Mouse (Mus musculus) kidney, adult 9 months (tissue): ENCODE data around the gene Arl6.

Experiments used
- DNase-seq: peaks from one replicate; pipeline ENCODE4 v3.0.0; 2022

Arl6 gene

GRCm38 (mm10) chr16:59639102-59639691, at the start of gene Arl6:
TSS of gene Arl6 (minus strand) at chr16:59639391.
- DNase-seq, result peak; percentile 95

GRCm38 (mm10) chr16:59685135-59685534, 45.9 kb upstream of the Arl6 start:
- DNase-seq, result no peak

GRCm38 (mm10) chr16:59683434-59683833, 44.2 kb upstream of the Arl6 start:
- DNase-seq, result peak; percentile 55

- DNase-seq, result no peak
These were observed 43.2 kb upstream of the Arl6 start for GRCm38 (mm10) chr16:59682216-59682891.

GRCm38 (mm10) chr16:59666938-59667337, 27.7 kb upstream of the Arl6 start:
- no peak for DNase-seq

- DNase-seq, result no peak
These were observed 4.6 kb upstream of the Arl6 start for GRCm38 (mm10) chr16:59643766-59644165.

GRCm38 (mm10) chr16:59639985-59640384, 794 bp upstream of the Arl6 start:
- DNase-seq, result peak; percentile 4

- no peak for DNase-seq
These were observed 4.6 kb downstream of the Arl6 start for GRCm38 (mm10) chr16:59634598-59634997.

GRCm38 (mm10) chr16:59621554-59621953, 17.6 kb downstream of the Arl6 start:
- DNase-seq, result no peak

GRCm38 (mm10) chr16:59617167-59617566, 22.0 kb downstream of the Arl6 start:
- peak; percentile 72 for DNase-seq

- DNase-seq, result no peak
These were observed 23.5 kb downstream of the Arl6 start for GRCm38 (mm10) chr16:59615675-59616074.

- DNase-seq, result no peak
These were observed 28.4 kb downstream of the Arl6 start for GRCm38 (mm10) chr16:59610750-59611149.

- no peak for DNase-seq
These were observed 35.0 kb downstream of the Arl6 start for GRCm38 (mm10) chr16:59604078-59604781.

- peak; percentile 81 for DNase-seq
These were observed 38.6 kb downstream of the Arl6 start, which contains the start of gene Crybg3 for GRCm38 (mm10) chr16:59600311-59601251. TSS of gene Crybg3 (minus strand) at chr16:59600979.

GRCm38 (mm10) chr16:59599411-59600265, 39.6 kb downstream of the Arl6 start:
- peak; percentile 41 for DNase-seq

GRCm38 (mm10) chr16:59598997-59599396, 40.2 kb downstream of the Arl6 start:
- DNase-seq, result no peak

GRCm38 (mm10) chr16:59597256-59597655, 41.9 kb downstream of the Arl6 start:
- DNase-seq, result no peak

GRCm38 (mm10) chr16:59594714-59595113, 44.5 kb downstream of the Arl6 start:
- peak; percentile 16 for DNase-seq

GRCm38 (mm10) chr16:59590790-59591189, 48.4 kb downstream of the Arl6 start:
- no peak for DNase-seq

GRCm38 (mm10) chr16:59588351-59589025, 50.7 kb downstream of the Arl6 start:
- no peak for DNase-seq

GRCm38 (mm10) chr16:59587816-59588215, 51.4 kb downstream of the Arl6 start:
- DNase-seq, result no peak
